In genomic region chr7:43797844-43798462, GRCm38 (mm10) we compare ENCODE assay signal across 8 mouse cellular contexts. TPM values are rescaled to one million over a fixed set of nuclear protein-coding genes. Genes with fewer than 3 reads are reported as not detected.
DNase-seq lines count a peak whose midpoint lies in the region; ATAC-seq and TF ChIP-seq lines count a peak whose summit lies in the region.

No protein-coding gene starts in this region.

- peak; percentile 20; the same call in 1 of the 2 replicates for TF ChIP-seq POLR2A in CH12.LX (IDR thresholded peaks at IDR 0.05; ENCODE audit: low read depth, low read length)

- no peak for TF ChIP-seq EP300 in CH12.LX (IDR thresholded peaks at IDR 0.05; ENCODE audit: low read length)

- peaks cover 0 to 4% of the 10 kb centered on the region in 2 experiments for H3K36me3 ChIP-seq in CH12.LX (replicated peaks in 1 of 2; ENCODE audit: control insufficient read depth in 1 of 2, insufficient read depth in 1 of 2, low read length in 1 of 2)
- H3K36me3 ChIP-seq in hindbrain, embryonic 10.5 days: no peaks in the 10 kb centered on the region
- no peaks in the 10 kb centered on the region for H3K36me3 ChIP-seq in splenic B cell, adult 2 months (ENCODE audit: control insufficient read depth, insufficient read depth, low read length, poor library complexity, severe bottlenecking)

- H3K9ac ChIP-seq in CH12.LX (ENCODE audit: insufficient read depth, low read depth): peak overlapping the region; percentile 19; the same call in 1 of the 2 replicates

- H3K9me3 ChIP-seq in CH12.LX (replicated peaks; ENCODE audit: low read length): no peaks in the 10 kb centered on the region
- no peaks in the 10 kb centered on the region for H3K9me3 ChIP-seq in hindbrain, embryonic 10.5 days

- peaks cover 87% of the 10 kb centered on the region for H3K27me3 ChIP-seq in CH12.LX (replicated peaks)
- peaks cover 40% of the 10 kb centered on the region for H3K27me3 ChIP-seq in hindbrain, embryonic 10.5 days (ENCODE audit: insufficient read depth, poor library complexity, severe bottlenecking)
- no peaks in the 10 kb centered on the region for H3K27me3 ChIP-seq in splenic B cell, adult 2 months (ENCODE audit: control insufficient read depth, insufficient read depth, low read length, poor library complexity, severe bottlenecking)

- DNase-seq in CH12.LX (ENCODE audit: extremely low read depth): no peak
- DNase-seq in hindbrain, embryonic 10.5 days (ENCODE audit: low spot score): no peak
- peak; percentile 17 to 27 for DNase-seq in lung, adult 18-20 months
- peak; percentile 2 for DNase-seq in splenic B cell, adult 2 months (ENCODE audit: low read depth, low spot score)
- DNase-seq in urinary bladder, postnatal 4 days (ENCODE audit: low spot score in 2 of 2): no peak
- no peak for DNase-seq in layer of hippocampus, postnatal 25 days (ENCODE audit: extremely low spot score in 1 of 2, low spot score in 1 of 2)
- DNase-seq in gastrocnemius, postnatal 25 days: no peak

- no peak overlapping the region for H3K27ac ChIP-seq in CH12.LX (ENCODE audit: insufficient read depth, low read depth)
- no peak overlapping the region for H3K27ac ChIP-seq in hindbrain, embryonic 10.5 days

- peak overlapping the region; percentile 7 to 72 (median 52) for H3K4me3 ChIP-seq in CH12.LX (replicated peaks in 1 of 3; ENCODE audit: low read depth in 2 of 3, low read length in 2 of 3, poor library complexity in 1 of 3)
- peak overlapping the region; percentile 55 for H3K4me3 ChIP-seq in hindbrain, embryonic 10.5 days

- peaks cover 6 to 20% of the 10 kb centered on the region in 2 experiments for H3K4me1 ChIP-seq in CH12.LX (ENCODE audit: control insufficient read depth in 1 of 2, insufficient read depth in 2 of 2)
- H3K4me1 ChIP-seq in hindbrain, embryonic 10.5 days (replicated peaks): peaks cover 26% of the 10 kb centered on the region

- dilution Hi-C loops in CH12.LX (cut with MboI; ENCODE audit: extremely low pct_ligation_motif_present, extremely low pct_unique_long_range_greater_than_20kb, low sequenced_read_pairs): no loop called here

- TF ChIP-seq RAD21 in CH12.LX (IDR thresholded peaks at IDR 0.05; ENCODE audit: low read depth, low read length): no peak

- ATAC-seq in common myeloid progenitor, adult 5-6 weeks (replicated peaks; ENCODE audit: low read depth, poor library complexity, severe bottlenecking): peak; percentile 81

- WGBS in hindbrain, embryonic 10.5 days: 40% methylated on average over 13 of the region's 13 CpGs

- in situ Hi-C loops in CH12.LX (cut with MboI; ENCODE audit: low pct_ligation_motif_present, low pct_unique_long_range_greater_than_20kb, low sequenced_read_pairs): loop anchor here (25.0 kb wide), 1 partner anchor 311 kb away; the partner anchor contains the start of gene Iglon5

- H3K79me2 ChIP-seq in CH12.LX (replicated peaks; ENCODE audit: control insufficient read depth, extremely low read depth, insufficient read depth, poor library complexity, severe bottlenecking): no peaks in the 10 kb centered on the region

- TF ChIP-seq CTCF in CH12.LX (conservative IDR thresholded peaks at IDR 0.05 in 1 of 2, IDR thresholded peaks at IDR 0.05 in 1 of 2; ENCODE audit: low read depth in 2 of 2, low read length in 2 of 2): no peak

- H3K4me2 ChIP-seq in CH12.LX (ENCODE audit: insufficient read depth, low read depth, poor library complexity, severe bottlenecking): peak overlapping the region; percentile 70

TF ChIP-seq in CH12.LX, 34 proteins besides CTCF, POLR2A, EP300 and RAD21:
- no peak for TF ChIP-seq MAX (IDR thresholded peaks at IDR 0.05; ENCODE audit: low read length)
- no peak for TF ChIP-seq JUND (conservative IDR thresholded peaks at IDR 0.05; ENCODE audit: low read depth, low read length)
- TF ChIP-seq ELF1 (IDR thresholded peaks at IDR 0.05; ENCODE audit: low read depth, low read length): no peak
- no peak for TF ChIP-seq PAX5 (IDR thresholded peaks at IDR 0.05; ENCODE audit: low read length)
- TF ChIP-seq USF1 (IDR thresholded peaks at IDR 0.05; ENCODE audit: low read depth, low read length): no peak
- TF ChIP-seq IRF4 (IDR thresholded peaks at IDR 0.05; ENCODE audit: low read depth, low read length): no peak
- no peak for TF ChIP-seq POLR2AphosphoS2 (IDR thresholded peaks at IDR 0.05; ENCODE audit: low read depth, low read length)
- no peak for TF ChIP-seq ETS1 (conservative IDR thresholded peaks at IDR 0.05; ENCODE audit: low read depth, low read length)
- TF ChIP-seq MXI1 (IDR thresholded peaks at IDR 0.05; ENCODE audit: low read depth, low read length): no peak
- no peak for TF ChIP-seq TBP (conservative IDR thresholded peaks at IDR 0.05; ENCODE audit: low read depth, low read length)
- TF ChIP-seq UBTF (IDR thresholded peaks at IDR 0.05; ENCODE audit: low read depth, low read length): no peak
- TF ChIP-seq E2F4 (IDR thresholded peaks at IDR 0.05; ENCODE audit: insufficient replicate concordance, low read depth, low read length): no peak
- TF ChIP-seq RCOR1 (conservative IDR thresholded peaks at IDR 0.05; ENCODE audit: low read depth, low read length): no peak
- TF ChIP-seq USF2 (conservative IDR thresholded peaks at IDR 0.05; ENCODE audit: low read depth, low read length): no peak
- TF ChIP-seq GABPA (IDR thresholded peaks at IDR 0.05; ENCODE audit: insufficient replicate concordance, low read depth, low read length): no peak
- no peak for TF ChIP-seq ZKSCAN1 (IDR thresholded peaks at IDR 0.05; ENCODE audit: borderline replicate concordance, low read depth, low read length)
- no peak for TF ChIP-seq MAZ (IDR thresholded peaks at IDR 0.05; ENCODE audit: low read depth, low read length)
- no peak for TF ChIP-seq NELFE (IDR thresholded peaks at IDR 0.05; ENCODE audit: low read depth, low read length)
- TF ChIP-seq CHD2 (IDR thresholded peaks at IDR 0.05; ENCODE audit: low read length): no peak

RNA-seq across cellular contexts. Expression of gene Klk8, which starts 0.6 kb away (rescaled TPM):
- total RNA-seq in CH12.LX (2012; rRNA removed) (43.5 and 51.2 TPM in 2 replicates), CH12.LX (2014; rRNA removed) (2.3 and 5.5 TPM in 2 replicates)
- polyA plus RNA-seq in CH12.LX (2012; ENCODE audit: insufficient read length, low read depth): 5.0 and 5.3 TPM in 2 replicates
- 29.0 and 33.0 TPM in 2 replicates for total RNA-seq in common myeloid progenitor, adult 5-6 weeks (2017)
- polyA plus RNA-seq in hindbrain, embryonic 10.5 days (2016; fragmentation: Nextera tagmentation; extraction: Ambion mirVana): 12.1 and 13.2 TPM in 2 replicates
- total RNA-seq in layer of hippocampus, postnatal 25 days (2021): 10 to 100 TPM; 25.8 to 26.0 TPM
- total RNA-seq in gastrocnemius, postnatal 25 days (2021): 1 to 10 TPM; 2.1 to 2.9 TPM

RNA-seq across cellular contexts. Expression of gene Klk9, which starts 6.3 kb away (rescaled TPM):
- total RNA-seq in CH12.LX (2012; rRNA removed) (0.08 TPM in 1 of 2 replicates, not detected in the other), CH12.LX (2014; rRNA removed) (not detected in 2 replicates)
- polyA plus RNA-seq in CH12.LX (2012; ENCODE audit: insufficient read length, low read depth): not detected in 2 replicates
- total RNA-seq in common myeloid progenitor, adult 5-6 weeks (2017): not detected in 2 replicates
- polyA plus RNA-seq in hindbrain, embryonic 10.5 days (2016; fragmentation: Nextera tagmentation; extraction: Ambion mirVana): 0.13 TPM in 1 of 2 replicates, not detected in the other
- under 1 TPM in 1 of 2 experiments, not detected in 1; 0.23 TPM for total RNA-seq in layer of hippocampus, postnatal 25 days (2021)
- not detected for total RNA-seq in gastrocnemius, postnatal 25 days (2021)

RNA-seq across cellular contexts. Expression of gene Klk7, which starts 13.1 kb away (rescaled TPM):
- not detected in 2 replicates for total RNA-seq in CH12.LX (2012; rRNA removed)
- total RNA-seq in CH12.LX (2014; rRNA removed): not detected in 2 replicates
- polyA plus RNA-seq in CH12.LX (2012; ENCODE audit: insufficient read length, low read depth): not detected in 2 replicates
- not detected in 2 replicates for total RNA-seq in common myeloid progenitor, adult 5-6 weeks (2017)
- 0.11 TPM in 1 of 2 replicates, not detected in the other for polyA plus RNA-seq in hindbrain, embryonic 10.5 days (2016; fragmentation: Nextera tagmentation; extraction: Ambion mirVana)
- total RNA-seq in layer of hippocampus, postnatal 25 days (2021): under 1 TPM; 0.26 to 0.54 TPM
- not detected for total RNA-seq in gastrocnemius, postnatal 25 days (2021)

RNA-seq across cellular contexts. Expression of gene Klk10, which starts 17.1 kb away (rescaled TPM):
- total RNA-seq in CH12.LX (2012; rRNA removed): not detected in 2 replicates
- not detected in 2 replicates for total RNA-seq in CH12.LX (2014; rRNA removed)
- not detected in 2 replicates for polyA plus RNA-seq in CH12.LX (2012; ENCODE audit: insufficient read length, low read depth)
- total RNA-seq in common myeloid progenitor, adult 5-6 weeks (2017): not detected in 2 replicates
- 0.55 and 0.77 TPM in 2 replicates for polyA plus RNA-seq in hindbrain, embryonic 10.5 days (2016; fragmentation: Nextera tagmentation; extraction: Ambion mirVana)
- total RNA-seq in layer of hippocampus, postnatal 25 days (2021): 1 to 10 TPM in 1 of 2 experiments, under 1 TPM in 1; 0.39 to 1.4 TPM
- total RNA-seq in gastrocnemius, postnatal 25 days (2021): 1 to 10 TPM in 1 of 2 experiments, under 1 TPM in 1; 0.79 to 1.2 TPM

RNA-seq across cellular contexts. Expression of gene Klk11, which starts 23.5 kb away (rescaled TPM):
- total RNA-seq in CH12.LX (2012; rRNA removed): not detected in 2 replicates
- total RNA-seq in CH12.LX (2014; rRNA removed): not detected in 2 replicates
- polyA plus RNA-seq in CH12.LX (2012; ENCODE audit: insufficient read length, low read depth): not detected in 2 replicates
- not detected in 2 replicates for total RNA-seq in common myeloid progenitor, adult 5-6 weeks (2017)
- not detected in 2 replicates for polyA plus RNA-seq in hindbrain, embryonic 10.5 days (2016; fragmentation: Nextera tagmentation; extraction: Ambion mirVana)
- not detected for total RNA-seq in layer of hippocampus, postnatal 25 days (2021)
- not detected for total RNA-seq in gastrocnemius, postnatal 25 days (2021)

Comparison
In these comparisons a context has a peak if more than half of its experiments do, and no peak if none do; other contexts are left out.
1. DNase-seq: peak in lung, adult 18-20 months (2 of 2) and splenic B cell, adult 2 months (single experiment); none in CH12.LX (single experiment), hindbrain, embryonic 10.5 days (single experiment), urinary bladder, postnatal 4 days (0 of 2), layer of hippocampus, postnatal 25 days (0 of 2) and gastrocnemius, postnatal 25 days (single experiment).